Mouse (Mus musculus) liver, postnatal 0 days (tissue): ENCODE measurements around the gene Ahcyl1.

Experiments used
- CTCF ChIP-seq: sonication (generic); IDR thresholded peaks from 2 replicates; pipeline ENCODE4 v1.5.1; 2016; ENCODE audit warnings: antibody characterized with exemption, low read depth
- EP300 ChIP-seq: IDR thresholded peaks from 2 replicates; pipeline ENCODE4 v1.6.1; 2016; ENCODE audit warnings: antibody characterized with exemption, low read depth, mild to moderate bottlenecking

GRCm38 (mm10) chr3:107667426-107667825 lies 28.9 kb downstream of the Ahcyl1 start:
- TF ChIP-seq EP300 (no peak), CTCF (no peak)
